Mouse (Mus musculus): ENCODE measurements around the gene Arhgef18. TPM values are rescaled to one million over a fixed set of nuclear protein-coding genes. Genes with fewer than 3 reads are reported as not detected.

Gene Arhgef18
- polyA plus RNA-seq, 1 experiment from 2014 or later, result 10.0 TPM

- H3K36me3 ChIP-seq (ENCODE audit: control insufficient read depth, insufficient read depth, low read length), result peaks cover 22% of the 10 kb centered on the region
- peaks cover 20% of the 10 kb centered on the region for H3K4me1 ChIP-seq (ENCODE audit: control insufficient read depth, insufficient read depth, low read length)
- H3K4me3 ChIP-seq (replicated peaks; ENCODE audit: low read length), result no peak overlapping the region
- H3K4me2 ChIP-seq (ENCODE audit: low read depth, low read length), result no peak overlapping the region
- H3K27ac ChIP-seq (ENCODE audit: low read length), result no peak overlapping the region
- H3K9ac ChIP-seq (ENCODE audit: low read length), result no peak overlapping the region
- H3K9me3 ChIP-seq (replicated peaks; ENCODE audit: control insufficient read depth, low read length), result no peaks in the 10 kb centered on the region
- no peaks in the 10 kb centered on the region for H3K27me3 ChIP-seq (ENCODE audit: control insufficient read depth, insufficient read depth, low read length)
- 81% methylated on average over 3 of the region's 3 CpGs for WGBS
- no peak for ATAC-seq (ENCODE audit: insufficient read depth, low FRiP score)
These were observed 105.8 kb downstream of the Arhgef18 start for GRCm38 (mm10) chr8:3498583-3498982.

- peak overlapping the region; percentile 85 for H3K4me3 ChIP-seq (replicated peaks; ENCODE audit: low read length)
- no peak for ATAC-seq (ENCODE audit: insufficient read depth, low FRiP score)
- H3K36me3 ChIP-seq (ENCODE audit: control insufficient read depth, insufficient read depth, low read length), result peaks cover 19% of the 10 kb centered on the region
- 6% methylated on average over 8 of the region's 8 CpGs for WGBS
- no peaks in the 10 kb centered on the region for H3K27me3 ChIP-seq (ENCODE audit: control insufficient read depth, insufficient read depth, low read length)
- peaks cover 16% of the 10 kb centered on the region for H3K4me1 ChIP-seq (ENCODE audit: control insufficient read depth, insufficient read depth, low read length)
- peak overlapping the region; percentile 95 for H3K4me2 ChIP-seq (ENCODE audit: low read depth, low read length)
- H3K9ac ChIP-seq (ENCODE audit: low read length), result peak overlapping the region; percentile 86
- peak overlapping the region; percentile 96 for H3K27ac ChIP-seq (ENCODE audit: low read length)
- H3K9me3 ChIP-seq (replicated peaks; ENCODE audit: control insufficient read depth, low read length), result no peaks in the 10 kb centered on the region
These were observed 106.9 kb downstream of the Arhgef18 start for GRCm38 (mm10) chr8:3499751-3500150.

- Histone ChIP-seq H3K4me1 (ENCODE audit: control insufficient read depth, insufficient read depth, low read length) (peaks cover 16% of the 10 kb centered on the region), H3K27me3 (ENCODE audit: control insufficient read depth, insufficient read depth, low read length) (no peaks in the 10 kb centered on the region), H3K36me3 (ENCODE audit: control insufficient read depth, insufficient read depth, low read length) (peaks cover 12% of the 10 kb centered on the region), H3K4me3 (replicated peaks; ENCODE audit: low read length) (peak within 1 kb of the TSS; percentile 85), H3K9ac (ENCODE audit: low read length) (peak within 1 kb of the TSS; percentile 91), H3K4me2 (ENCODE audit: low read depth, low read length) (peak within 1 kb of the TSS; percentile 95), H3K27ac (ENCODE audit: low read length) (peak within 1 kb of the TSS; percentile 96), H3K9me3 (replicated peaks; ENCODE audit: control insufficient read depth, low read length) (no peaks in the 10 kb centered on the region)
- under 1% methylated on average over 70 of the region's 70 CpGs for WGBS
- ATAC-seq (ENCODE audit: insufficient read depth, low FRiP score), result peak; percentile 92
These were observed 107.7 kb downstream of the Arhgef18 start, which contains the start of gene Mcoln1 for GRCm38 (mm10) chr8:3500235-3501090. Mcoln1 (plus strand) TSS chr8:3500457.

GRCm38 (mm10) chr8:3502217-3502616 lies 109.4 kb downstream of the Arhgef18 start:
- ATAC-seq (ENCODE audit: insufficient read depth, low FRiP score), result no peak
- Histone ChIP-seq H3K27me3 (ENCODE audit: control insufficient read depth, insufficient read depth, low read length) (no peaks in the 10 kb centered on the region), H3K4me1 (ENCODE audit: control insufficient read depth, insufficient read depth, low read length) (peaks cover 16% of the 10 kb centered on the region), H3K9ac (ENCODE audit: low read length) (no peak overlapping the region), H3K4me3 (replicated peaks; ENCODE audit: low read length) (no peak overlapping the region), H3K36me3 (ENCODE audit: control insufficient read depth, insufficient read depth, low read length) (peaks cover 4% of the 10 kb centered on the region; the same call in 1 of the 2 replicates), H3K4me2 (ENCODE audit: low read depth, low read length) (no peak overlapping the region), H3K9me3 (replicated peaks; ENCODE audit: control insufficient read depth, low read length) (no peaks in the 10 kb centered on the region), H3K27ac (ENCODE audit: low read length) (no peak overlapping the region)
- 66% methylated on average over 4 of the region's 4 CpGs for WGBS

Other genes starting within 250 kb of the Arhgef18 start
- gene Insr, start 113.4 kb upstream of the Arhgef18 start, polyA plus RNA-seq (2015; fragmentation: Nextera tagmentation; extraction: Ambion mirVana), result 26.6 and 31.4 TPM in 2 replicates
- 0.92 and 0.93 TPM in 2 replicates for gene A430078G23Rik, start 39.6 kb upstream of the Arhgef18 start, polyA plus RNA-seq (2015; fragmentation: Nextera tagmentation; extraction: Ambion mirVana)
- 10.8 and 12.1 TPM in 2 replicates for gene Pex11g, start 74.7 kb downstream of the Arhgef18 start, polyA plus RNA-seq (2015; fragmentation: Nextera tagmentation; extraction: Ambion mirVana)
- gene Tex45, start 77.9 kb downstream of the Arhgef18 start, polyA plus RNA-seq (2015; fragmentation: Nextera tagmentation; extraction: Ambion mirVana), result not detected in 2 replicates
- gene Zfp358, start 100.1 kb downstream of the Arhgef18 start, polyA plus RNA-seq (2015; fragmentation: Nextera tagmentation; extraction: Ambion mirVana), result 32.1 and 32.4 TPM in 2 replicates
- gene Mcoln1, start 107.5 kb downstream of the Arhgef18 start, polyA plus RNA-seq (2015; fragmentation: Nextera tagmentation; extraction: Ambion mirVana), result 42.4 and 51.4 TPM in 2 replicates
- gene Pnpla6, start 122.4 kb downstream of the Arhgef18 start, polyA plus RNA-seq (2015; fragmentation: Nextera tagmentation; extraction: Ambion mirVana), result 36.0 and 37.6 TPM in 2 replicates
- 0.97 and 1.1 TPM in 2 replicates for gene C330021F23Rik, start 175.0 kb downstream of the Arhgef18 start, polyA plus RNA-seq (2015; fragmentation: Nextera tagmentation; extraction: Ambion mirVana)
- gene Camsap3, start 194.3 kb downstream of the Arhgef18 start, polyA plus RNA-seq (2015; fragmentation: Nextera tagmentation; extraction: Ambion mirVana), result 11.5 and 13.2 TPM in 2 replicates
- 50.8 and 60.3 TPM in 2 replicates for gene Xab2, start 228.3 kb downstream of the Arhgef18 start, polyA plus RNA-seq (2015; fragmentation: Nextera tagmentation; extraction: Ambion mirVana)
- gene Pet100, start 228.5 kb downstream of the Arhgef18 start, polyA plus RNA-seq (2015; fragmentation: Nextera tagmentation; extraction: Ambion mirVana), result 91.3 and 106 TPM in 2 replicates
- gene Pcp2, start 232.5 kb downstream of the Arhgef18 start, polyA plus RNA-seq (2015; fragmentation: Nextera tagmentation; extraction: Ambion mirVana), result 0.19 TPM in 1 of 2 replicates, not detected in the other
- gene Stxbp2, start 237.9 kb downstream of the Arhgef18 start, polyA plus RNA-seq (2015; fragmentation: Nextera tagmentation; extraction: Ambion mirVana), result 121 and 144 TPM in 2 replicates